Mouse (Mus musculus) stomach, postnatal 0 days (tissue): ENCODE results near the gene Cdkl4.

Experiments
- CTCF ChIP-seq: IDR thresholded peaks from 2 replicates; pipeline ENCODE4 v1.5.1; 2016; ENCODE audit warnings: antibody characterized with exemption, low read depth, mild to moderate bottlenecking, moderate library complexity
- EP300 ChIP-seq: optimal IDR thresholded peaks from 2 replicates; pipeline ENCODE3; 2016; ENCODE audit warnings: antibody characterized with exemption

GRCm38 (mm10) chr17:80568441-80568840 is 9.2 kb downstream of the Cdkl4 start:
- TF ChIP-seq CTCF: no peak
- no peak for TF ChIP-seq EP300
